Mouse (Mus musculus) hindbrain, embryonic 10.5 days (tissue): ENCODE results near the gene Ext2. TPM values are rescaled to one million over a fixed set of nuclear protein-coding genes. Genes with fewer than 3 reads are reported as not detected.
A peak's percentile ranks its signal among the peaks of the same experiment; 100 is the strongest.

Experiments used
- DNase-seq: peaks from one replicate; pipeline ENCODE4 v3.0.0-alpha.2; 2017; ENCODE audit warnings: low spot score
- H3K27ac ChIP-seq: fragments of 300-500 bp; sonication (generic); 2 replicates; pipeline ENCODE4 v1.5.1; 2016; ENCODE audit warnings: mild to moderate bottlenecking, moderate library complexity
- H3K27me3 ChIP-seq: fragments of 300-500 bp; sonication (generic); 2 replicates; pipeline ENCODE4 v1.6.1; 2016; ENCODE audit warnings: mild to moderate bottlenecking; ENCODE audit not compliant: poor library complexity, insufficient read depth, severe bottlenecking
- H3K36me3 ChIP-seq: fragments of 300-500 bp; sonication (generic); 2 replicates; pipeline ENCODE4 v1.6.1; 2016; ENCODE audit warnings: mild to moderate bottlenecking, moderate library complexity
- H3K4me1 ChIP-seq: fragments of 300-500 bp; sonication (generic); replicated peaks from 2 replicates; pipeline ENCODE4 v1.6.1; 2016; ENCODE audit warnings: mild to moderate bottlenecking
- H3K4me3 ChIP-seq: fragments of 300-500 bp; sonication (generic); 2 replicates; pipeline ENCODE4 v1.5.1; 2016; ENCODE audit warnings: mild to moderate bottlenecking, moderate library complexity
- H3K9me3 ChIP-seq: fragments of 300-500 bp; sonication (generic); 2 replicates; pipeline ENCODE4 v1.6.1; 2016; ENCODE audit warnings: mild to moderate bottlenecking, moderate library complexity
- WGBS: fragments of 180-500 bp; shearing (Covaris S2); methylation state at CpG from one replicate; pipeline ENCODE4 v1.1.7; 2016; 5-methylcytosine and 5-hydroxymethylcytosine counted together
- polyA plus RNA-seq: library from polyadenylated mRNA; unstranded; fragments of >200 nt; fragmentation: Nextera tagmentation; extraction: Ambion mirVana; gene quantifications from 2 replicates; pipeline ENCODE4 v1.2.1, GENCODE M21; 2016

The Ext2 gene
- polyA plus RNA-seq, 1 experiment from 2014 or later = 77.1 TPM

DNA sequence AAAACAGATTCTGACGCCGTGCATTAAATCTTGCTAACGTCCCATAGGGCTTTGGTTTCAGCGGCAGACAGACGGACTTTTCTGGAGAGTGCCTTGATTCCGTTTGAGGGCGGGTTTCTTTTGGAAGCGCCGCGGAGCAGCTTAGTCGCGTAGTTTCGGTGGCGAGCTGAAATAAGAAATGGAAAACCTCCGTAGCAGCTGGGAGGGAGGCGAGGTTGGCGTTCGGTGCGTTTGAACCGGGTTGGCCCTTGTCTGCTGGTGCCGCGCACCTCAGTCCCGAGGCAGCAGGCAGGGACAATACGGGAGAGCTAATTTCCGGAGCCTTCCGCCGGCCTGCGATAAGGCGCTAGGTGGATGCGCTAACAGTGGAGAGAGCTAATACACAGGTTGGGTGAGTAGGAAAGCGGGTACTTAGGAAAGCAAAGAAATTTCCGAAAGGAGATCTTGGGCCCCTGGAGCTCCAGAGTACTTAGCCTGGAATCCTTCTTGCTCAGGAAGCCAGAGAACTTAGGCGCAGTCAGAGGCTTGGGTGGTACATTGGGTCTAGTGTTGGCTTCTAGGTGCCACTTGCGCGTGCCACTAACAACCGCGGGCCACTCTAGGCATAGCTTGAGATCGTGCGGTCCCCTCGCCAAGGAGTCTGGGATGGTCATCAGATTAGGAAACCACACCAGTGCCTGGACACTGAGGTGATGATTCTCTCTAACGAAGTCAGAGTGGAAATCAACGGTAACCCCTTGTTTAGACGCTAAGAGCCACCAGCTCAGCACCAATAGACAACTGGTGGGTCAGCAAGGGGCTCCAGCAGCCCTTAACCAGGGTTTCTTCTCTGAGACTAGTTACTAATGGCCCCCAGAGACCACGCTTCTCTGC is 175.1 kb downstream of the Ext2 start:
- Histone ChIP-seq H3K9me3 (no peaks in the 10 kb centered on the region), H3K27me3 (peaks cover 100% of the 10 kb centered on the region), H3K4me1 (peaks cover 46% of the 10 kb centered on the region), H3K27ac (peak overlapping the region; percentile 74), H3K4me3 (peak overlapping the region; percentile 39), H3K36me3 (no peaks in the 10 kb centered on the region)
- 1% methylated on average over 44 of the region's 44 CpGs for WGBS
- DNase-seq = peak; percentile 60

DNA sequence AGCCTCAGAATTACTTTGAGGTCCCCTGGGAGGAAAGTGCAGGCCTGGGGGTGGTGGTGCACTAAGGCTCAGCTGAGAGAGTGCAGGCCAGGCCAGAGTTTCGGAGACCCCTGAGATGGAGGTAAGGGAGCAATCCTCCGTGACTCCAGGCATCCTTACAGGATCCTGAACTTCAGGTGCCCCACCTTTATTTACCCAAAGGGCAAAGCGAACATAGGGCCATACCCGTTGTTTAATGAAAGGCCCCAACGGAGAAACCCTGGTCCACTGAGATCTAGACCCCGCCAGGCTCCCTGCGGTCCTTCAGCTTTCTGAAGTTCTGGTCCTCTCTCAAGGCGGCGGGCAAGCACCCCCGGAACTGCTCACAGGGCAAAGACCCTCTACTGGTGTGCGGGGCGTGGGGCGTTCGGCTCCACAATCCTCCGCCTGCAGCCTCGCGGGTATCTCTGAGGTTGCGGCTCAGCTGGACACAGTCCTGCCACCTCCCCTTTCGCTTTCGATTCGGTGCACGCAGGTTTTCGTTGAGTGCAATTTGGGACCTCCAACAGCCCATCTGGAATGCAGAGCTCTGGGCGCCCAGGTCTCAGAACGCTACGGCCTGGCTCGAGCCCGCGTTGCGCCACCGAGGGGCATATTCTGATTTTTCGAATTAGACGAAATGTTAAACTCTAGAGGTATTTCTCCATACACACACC is 176.6 kb downstream of the Ext2 start:
- Histone ChIP-seq H3K4me1 (peaks cover 60% of the 10 kb centered on the region), H3K27ac (peak overlapping the region; percentile 66)
- 2% methylated on average over 33 of the region's 33 CpGs for WGBS

DNA sequence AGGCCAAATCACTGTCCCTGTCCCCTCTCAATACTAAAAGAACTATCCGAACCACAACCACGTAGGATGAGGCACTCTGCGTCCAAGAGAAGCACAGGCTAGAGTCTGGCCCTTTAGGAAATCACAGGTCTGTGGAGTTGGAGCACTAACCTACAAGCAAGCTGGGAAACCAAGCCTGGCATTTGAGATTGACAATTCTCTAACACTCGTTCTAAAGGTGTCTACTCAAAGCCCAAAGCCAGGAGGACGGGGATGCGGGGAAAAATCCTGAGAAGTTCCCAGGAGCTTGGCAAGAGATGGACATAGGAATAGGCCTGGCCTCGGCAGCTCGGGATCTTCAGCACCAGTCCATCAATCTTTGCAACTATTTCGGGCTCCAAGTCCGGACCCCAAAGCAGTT is 177.2 kb downstream of the Ext2 start:
- peaks cover 100% of the 10 kb centered on the region for H3K27me3 ChIP-seq
- H3K9me3 ChIP-seq = no peaks in the 10 kb centered on the region
- 4% methylated on average over 10 of the region's 10 CpGs for WGBS
- H3K36me3 ChIP-seq = no peaks in the 10 kb centered on the region
- peak overlapping the region; percentile 60 for H3K4me3 ChIP-seq
- peaks cover 65% of the 10 kb centered on the region for H3K4me1 ChIP-seq
- peak; percentile 56 for DNase-seq
- peak overlapping the region; percentile 66; the same call in 1 of the 2 replicates for H3K27ac ChIP-seq

More for the DNA sequence above, 176.6 kb downstream of the Ext2 start:
- no peaks in the 10 kb centered on the region for H3K36me3 ChIP-seq
- H3K9me3 ChIP-seq = no peaks in the 10 kb centered on the region
- peak overlapping the region; percentile 60 for H3K4me3 ChIP-seq
- DNase-seq = peak; percentile 67
- peaks cover 100% of the 10 kb centered on the region for H3K27me3 ChIP-seq

DNA sequence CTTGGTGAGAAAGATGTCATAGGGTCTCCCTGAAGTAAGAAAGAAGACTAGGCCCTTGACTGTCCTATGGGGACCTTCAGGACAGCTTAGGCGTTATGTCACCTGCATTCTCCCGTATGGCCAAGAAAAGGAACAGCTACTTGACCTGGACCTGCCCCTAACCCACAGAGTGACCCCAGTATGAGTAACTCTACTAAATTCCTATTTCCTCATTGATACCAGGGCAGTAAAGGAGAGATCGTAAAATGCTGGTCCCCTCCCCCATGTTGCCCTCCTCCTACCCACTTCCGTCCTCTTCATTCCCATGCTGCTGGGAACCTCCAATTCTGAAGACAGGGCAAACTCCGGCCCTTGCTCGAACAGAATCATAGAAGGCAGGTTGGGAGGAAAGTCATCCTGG is 177.6 kb downstream of the Ext2 start:
- peaks cover 70% of the 10 kb centered on the region for H3K4me1 ChIP-seq
- 7% methylated on average over 6 of the region's 6 CpGs for WGBS
- no peak overlapping the region for H3K27ac ChIP-seq
- H3K27me3 ChIP-seq = peaks cover 100% of the 10 kb centered on the region
- H3K36me3 ChIP-seq = no peaks in the 10 kb centered on the region
- peak overlapping the region; percentile 60 for H3K4me3 ChIP-seq
- H3K9me3 ChIP-seq = no peaks in the 10 kb centered on the region
- DNase-seq = no peak

DNA sequence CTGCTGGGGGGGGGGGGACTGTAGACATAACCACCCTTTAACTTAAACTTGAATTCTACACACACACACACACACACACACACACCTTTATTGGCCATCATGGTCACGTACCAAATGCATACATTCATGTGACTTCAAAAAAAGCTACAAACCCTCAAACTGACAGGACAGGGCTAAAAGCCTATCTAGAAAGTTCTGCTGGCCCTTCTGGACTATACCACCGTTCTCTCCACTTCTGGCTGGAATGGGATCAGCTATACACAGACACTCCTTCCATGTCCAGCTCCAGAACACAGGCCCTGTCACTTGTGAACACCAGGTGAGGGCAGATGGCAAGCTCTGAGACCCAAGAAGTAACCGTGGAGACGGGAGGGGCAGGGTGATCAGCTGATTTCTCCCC is 178.1 kb downstream of the Ext2 start:
- WGBS = 6% methylated on average over 4 of the region's 4 CpGs
- Histone ChIP-seq H3K27me3 (peaks cover 100% of the 10 kb centered on the region), H3K4me1 (peaks cover 71% of the 10 kb centered on the region), H3K9me3 (no peaks in the 10 kb centered on the region), H3K27ac (0 out of 2 replicates have a peak overlapping the region, but pooled peaks have one; percentile 89), H3K4me3 (peak overlapping the region; percentile 60), H3K36me3 (no peaks in the 10 kb centered on the region)
- peak; percentile 25 for DNase-seq

DNA sequence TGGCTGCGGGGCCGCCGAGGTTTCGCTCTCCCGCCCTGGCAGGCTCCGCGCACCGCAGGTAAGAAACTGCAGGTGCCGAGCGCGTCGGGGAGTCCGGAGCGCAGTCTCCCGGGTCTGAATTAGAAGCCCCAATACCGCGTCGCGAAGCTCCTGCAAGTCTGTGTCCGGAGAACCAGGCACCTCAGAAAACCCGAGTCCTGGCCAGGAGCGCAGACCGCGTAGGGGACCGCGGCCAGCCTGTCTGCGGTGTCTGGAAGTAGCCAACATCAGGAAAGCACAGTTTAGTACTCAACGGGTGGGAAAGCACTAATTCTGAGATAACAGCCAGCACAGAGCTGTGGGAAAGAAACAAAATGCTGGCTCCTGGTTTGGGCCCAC is 179.0 kb downstream of the Ext2 start:
- peak overlapping the region; percentile 60 for H3K4me3 ChIP-seq
- H3K27ac ChIP-seq = peak overlapping the region; percentile 89
- peak; percentile 63 for DNase-seq
- WGBS = under 1% methylated on average over 28 of the region's 28 CpGs
- no peaks in the 10 kb centered on the region for H3K36me3 ChIP-seq
- peaks cover 67% of the 10 kb centered on the region for H3K4me1 ChIP-seq
- H3K27me3 ChIP-seq = peaks cover 100% of the 10 kb centered on the region
- no peaks in the 10 kb centered on the region for H3K9me3 ChIP-seq

DNA sequence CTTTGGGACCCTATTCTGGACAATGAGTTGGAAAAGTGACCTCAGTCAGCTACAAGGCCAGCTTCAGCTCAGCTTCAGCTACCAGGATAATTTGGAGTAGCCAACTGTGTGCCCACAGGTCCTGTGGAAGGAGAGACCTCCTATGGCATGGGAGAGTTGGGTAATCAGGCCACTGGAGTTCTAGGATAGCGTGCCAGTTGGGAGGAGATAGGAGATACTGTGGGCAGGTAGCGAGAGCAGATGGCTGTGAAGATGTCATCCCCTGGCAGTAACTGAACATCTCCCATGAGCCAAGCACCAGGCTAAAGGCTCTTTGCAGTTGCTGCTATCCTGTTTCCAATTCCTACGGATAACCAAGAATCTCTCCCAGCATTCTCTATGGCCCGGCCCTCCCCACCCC is 187.8 kb downstream of the Ext2 start:
- H3K27ac ChIP-seq = no peak overlapping the region
- H3K4me1 ChIP-seq = peaks cover 20% of the 10 kb centered on the region
- H3K9me3 ChIP-seq = no peaks in the 10 kb centered on the region
- DNase-seq = no peak
- peaks cover 83% of the 10 kb centered on the region for H3K27me3 ChIP-seq
- 86% methylated on average over 4 of the region's 4 CpGs for WGBS
- H3K36me3 ChIP-seq = no peaks in the 10 kb centered on the region
- H3K4me3 ChIP-seq = no peak overlapping the region

DNA sequence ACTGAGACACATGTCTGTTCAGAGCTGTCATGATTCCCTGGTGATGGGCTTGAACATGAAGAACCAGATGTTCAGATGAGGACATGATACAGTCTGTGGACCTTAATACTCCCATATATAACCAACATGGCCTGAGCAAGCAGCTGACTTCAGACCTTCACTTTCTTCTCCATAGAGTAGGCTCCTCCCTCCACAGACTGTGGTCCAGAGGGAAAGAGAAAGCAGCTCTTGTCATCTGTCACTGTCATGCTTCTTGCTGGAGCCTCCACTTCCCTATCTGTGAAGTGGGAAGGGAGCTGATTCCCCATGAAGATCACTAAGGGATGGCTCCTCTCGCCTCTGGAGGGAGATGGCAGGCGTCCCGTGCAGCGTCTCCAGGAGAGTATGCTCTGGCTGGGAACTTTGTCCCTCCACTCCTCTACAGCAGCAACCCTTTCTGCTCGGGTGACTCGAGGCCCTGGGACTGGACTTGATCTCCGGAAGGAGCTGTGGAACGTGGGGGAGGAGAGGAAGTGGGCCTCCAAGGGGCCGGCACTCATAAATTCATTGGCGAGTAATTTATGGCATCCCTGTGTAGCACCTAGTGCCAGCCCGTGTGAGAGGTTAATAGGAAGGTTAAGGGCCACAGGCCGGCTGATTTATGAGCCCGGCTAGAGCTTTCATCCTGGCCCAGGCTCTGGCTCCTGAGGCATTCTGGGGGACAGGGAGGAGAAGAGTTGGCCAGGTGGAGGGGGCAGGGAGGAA is 197.5 kb downstream of the Ext2 start:
- Histone ChIP-seq H3K36me3 (no peaks in the 10 kb centered on the region), H3K27ac (no peak overlapping the region), H3K4me1 (peaks cover 8% of the 10 kb centered on the region), H3K9me3 (no peaks in the 10 kb centered on the region), H3K4me3 (no peak overlapping the region), H3K27me3 (peaks cover 28% of the 10 kb centered on the region)
- WGBS = 76% methylated on average over 13 of the region's 13 CpGs
- DNase-seq = no peak

DNA sequence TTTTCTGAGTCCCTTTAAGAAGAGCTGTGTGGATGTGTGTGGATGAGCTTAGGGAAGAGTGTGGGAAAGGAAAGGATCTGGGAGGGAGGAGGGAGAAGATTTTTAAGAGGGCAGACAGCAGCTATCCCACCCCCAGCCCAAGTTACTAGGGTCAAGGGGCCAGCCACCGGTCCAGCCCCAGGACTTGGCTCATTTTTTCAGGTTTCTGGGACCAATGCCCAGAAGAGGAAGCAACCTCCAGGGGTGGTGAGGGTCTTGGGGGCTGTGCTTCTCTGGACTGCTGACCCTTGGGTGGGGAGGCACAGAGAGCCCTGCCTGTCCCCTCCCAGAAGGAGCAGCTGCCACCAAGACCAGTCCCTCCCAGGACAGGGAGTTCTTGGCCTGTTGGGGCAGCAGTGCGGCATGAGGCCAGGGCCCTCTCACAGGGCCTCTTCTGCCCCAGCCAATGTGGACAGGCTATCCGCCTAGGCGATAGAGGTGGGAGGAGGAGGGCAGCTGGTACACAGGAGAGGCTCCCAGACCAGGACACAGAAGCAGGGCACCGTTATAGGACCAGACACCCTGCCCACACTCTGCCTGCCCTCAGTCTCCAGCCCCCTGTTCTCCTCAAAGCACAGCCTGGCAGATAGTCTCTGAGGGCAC is 203.0 kb downstream of the Ext2 start:
- Histone ChIP-seq H3K36me3 (no peaks in the 10 kb centered on the region), H3K27ac (peak overlapping the region; percentile 69), H3K27me3 (peaks cover 24% of the 10 kb centered on the region), H3K4me1 (peaks cover 44% of the 10 kb centered on the region), H3K4me3 (no peak overlapping the region), H3K9me3 (no peaks in the 10 kb centered on the region)
- DNase-seq = peak; percentile 32
- 37% methylated on average over 5 of the region's 5 CpGs for WGBS

DNA sequence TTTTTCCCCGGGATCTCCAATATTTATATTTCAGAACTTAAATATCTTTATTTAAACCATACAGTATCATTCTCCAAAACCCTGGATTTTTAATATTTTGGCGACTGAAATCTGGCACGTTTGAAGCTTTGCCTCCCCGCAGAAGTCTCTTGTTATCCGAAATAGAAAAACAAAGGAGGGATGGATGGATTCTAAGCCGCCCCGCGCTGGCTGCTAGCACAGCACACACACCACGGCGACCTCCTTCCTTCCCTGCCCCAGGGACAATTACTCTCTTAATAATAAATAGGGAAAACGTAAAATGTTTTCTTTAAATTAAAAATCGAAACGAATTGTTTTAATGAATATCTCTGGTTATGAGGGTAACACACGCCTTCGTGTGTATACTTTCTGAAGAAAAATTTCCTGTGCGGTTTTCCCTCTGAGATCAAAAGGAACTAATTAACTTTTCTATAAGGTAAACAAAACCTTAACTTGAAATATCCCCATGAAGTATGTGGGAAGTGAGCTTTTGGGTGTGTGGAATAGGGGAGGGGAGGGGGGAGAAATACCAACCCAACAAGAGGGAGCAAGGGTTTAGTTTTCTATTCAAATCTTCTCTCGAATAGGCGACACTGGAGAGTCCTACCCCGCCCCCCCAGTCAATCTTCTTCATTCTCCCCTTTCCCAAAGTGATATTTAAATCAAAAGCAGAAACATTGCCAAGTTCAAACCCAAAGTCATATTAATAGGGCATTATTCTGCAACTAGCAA is 203.7 kb downstream of the Ext2 start:
- H3K4me3 ChIP-seq = no peak overlapping the region
- peaks cover 28% of the 10 kb centered on the region for H3K27me3 ChIP-seq
- no peaks in the 10 kb centered on the region for H3K9me3 ChIP-seq
- DNase-seq = no peak
- H3K36me3 ChIP-seq = no peaks in the 10 kb centered on the region
- H3K27ac ChIP-seq = no peak overlapping the region
- WGBS = 35% methylated on average over 19 of the region's 19 CpGs
- peaks cover 52% of the 10 kb centered on the region for H3K4me1 ChIP-seq

DNA sequence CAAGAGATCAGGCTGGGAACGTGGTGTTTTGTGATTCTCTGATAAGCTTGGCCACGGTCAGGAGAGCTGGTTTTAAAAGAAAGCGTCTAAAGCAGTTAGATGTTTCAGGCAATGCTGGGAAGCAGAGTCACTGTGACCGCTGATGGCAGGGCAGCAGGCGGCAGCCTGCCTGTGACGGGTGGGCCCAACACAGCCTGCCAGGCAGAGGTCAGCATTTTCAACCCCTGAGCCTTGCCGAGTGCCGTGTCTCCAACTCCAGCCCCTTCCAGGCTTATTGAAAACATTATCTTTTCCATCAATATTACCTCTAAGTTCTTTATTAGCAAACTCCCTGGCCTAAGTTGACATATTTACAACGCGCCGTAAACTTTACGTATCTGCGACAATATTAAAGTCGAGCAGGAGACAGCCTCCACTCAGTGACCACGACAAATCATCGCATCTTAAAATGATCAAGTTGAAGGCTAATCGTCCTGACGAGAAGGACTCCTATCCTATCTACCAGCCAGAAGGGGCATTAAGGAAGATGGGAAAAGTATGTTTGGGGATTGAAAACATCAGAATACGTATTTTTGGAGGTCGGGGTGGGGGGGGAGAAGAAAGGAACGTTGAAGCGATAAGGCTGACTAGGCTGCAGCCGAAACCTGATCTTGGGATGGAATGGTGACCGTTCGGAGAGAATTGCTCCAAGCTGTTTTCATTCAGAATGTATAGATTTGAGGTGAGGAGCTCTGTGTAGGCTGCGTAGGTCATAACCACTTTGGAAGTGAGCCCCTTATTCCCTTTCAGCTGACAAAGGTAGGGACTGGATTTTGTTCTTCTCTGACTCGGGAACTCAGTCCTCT is 206.3 kb downstream of the Ext2 start:
- peak; percentile 38 for DNase-seq
- 61% methylated on average over 27 of the region's 27 CpGs for WGBS
- Histone ChIP-seq H3K9me3 (no peaks in the 10 kb centered on the region), H3K4me3 (no peak overlapping the region), H3K4me1 (peaks cover 57% of the 10 kb centered on the region), H3K27ac (peak overlapping the region; percentile 54; the same call in 1 of the 2 replicates), H3K27me3 (peaks cover 26% of the 10 kb centered on the region), H3K36me3 (no peaks in the 10 kb centered on the region)
